Mouse (Mus musculus): ENCODE measurements around the gene Atg7.

- TF ChIP-seq REST (IDR thresholded peaks at IDR 0.05; ENCODE audit: insufficient read depth, insufficient read length) (no peak), MYOG (IDR thresholded peaks at IDR 0.05; ENCODE audit: control insufficient read depth in 1 of 3, insufficient read depth in 1 of 3, insufficient read length in 2 of 3, low read depth in 2 of 3) (no peak), POLR2A (IDR thresholded peaks at IDR 0.05; ENCODE audit: insufficient read length, low read depth) (no peak), SRF (IDR thresholded peaks at IDR 0.05; ENCODE audit: control insufficient read depth, insufficient read length, low read depth) (no peak), TCF3 (IDR thresholded peaks at IDR 0.05; ENCODE audit: insufficient read length, low read depth) (no peak), USF1 (IDR thresholded peaks at IDR 0.05; ENCODE audit: low read depth) (no peak), MAX (IDR thresholded peaks at IDR 0.05; ENCODE audit: low read depth) (no peak), E2F4 (IDR thresholded peaks at IDR 0.05; ENCODE audit: insufficient read depth) (no peak), TCF12 (IDR thresholded peaks at IDR 0.05; ENCODE audit: insufficient read depth, poor library complexity, severe bottlenecking) (no peak), CEBPB (IDR thresholded peaks at IDR 0.05; ENCODE audit: insufficient read depth, poor library complexity, severe bottlenecking) (no peak), MYOD1 (IDR thresholded peaks at IDR 0.05; ENCODE audit: control insufficient read depth in 1 of 3, insufficient read length in 2 of 3, low read depth in 2 of 3) (no peak), POLR2AphosphoS2 (IDR thresholded peaks at IDR 0.05; ENCODE audit: insufficient read length, low read depth) (no peak)
Measured at GRCm38 (mm10) chr6:114692691-114693090, 49.8 kb downstream of the Atg7 start.

All from myocyte (in vitro differentiated cells).